Mouse (Mus musculus) kidney, embryonic 15.5 days (tissue): ENCODE measurements at regions not wholly inside any gene's neighbourhood (a gene's known extent, or its start where the extent isn't known, plus 50 kb on each side); places are given as distances from the start of the nearest gene placed in this dataset.

ENCODE experiments used
- ATAC-seq: fragments of 200-750 bp; cut with Nextera tagmentation; replicated peaks from 2 replicates; pipeline ENCODE4 v1.8.0; 2017; ENCODE audit warnings: moderate TSS enrichment; ENCODE audit not compliant: low FRiP score
- H3K27ac ChIP-seq: fragments of 300-500 bp; sonication (generic); 2 replicates; pipeline ENCODE4 v1.5.1; 2015; ENCODE audit warnings: mild to moderate bottlenecking, inconsistent platforms
- H3K27me3 ChIP-seq: fragments of 300-500 bp; sonication (generic); 2 replicates; pipeline ENCODE4 v1.6.1; 2015; ENCODE audit warnings: inconsistent platforms
- H3K36me3 ChIP-seq: fragments of 300-500 bp; sonication (generic); 2 replicates; pipeline ENCODE4 v1.6.1; 2015; ENCODE audit warnings: inconsistent platforms
- H3K4me1 ChIP-seq: fragments of 300-500 bp; sonication (generic); 2 replicates; pipeline ENCODE4 v1.6.1; 2015; ENCODE audit warnings: inconsistent platforms
- H3K4me2 ChIP-seq: fragments of 300-500 bp; sonication (generic); 2 replicates; pipeline ENCODE4 v1.6.1; 2015; ENCODE audit warnings: moderate library complexity, mild to moderate bottlenecking, inconsistent platforms
- H3K4me3 ChIP-seq: fragments of 300-500 bp; sonication (generic); replicated peaks from 2 replicates; pipeline ENCODE4 v1.5.1; 2015; ENCODE audit warnings: mild to moderate bottlenecking, inconsistent platforms
- H3K9ac ChIP-seq: fragments of 300-500 bp; sonication (generic); 2 replicates; pipeline ENCODE4 v1.6.1; 2015; ENCODE audit warnings: mild to moderate bottlenecking, inconsistent platforms
- H3K9me3 ChIP-seq: fragments of 300-500 bp; sonication (generic); replicated peaks from 2 replicates; pipeline ENCODE4 v1.6.1; 2016; ENCODE audit warnings: inconsistent platforms
- WGBS: fragments of 180-500 bp; shearing (Covaris S2); methylation state at CpG from one replicate; pipeline ENCODE4 v1.1.7; 2015; ENCODE audit warnings: mixed read lengths; 5-methylcytosine and 5-hydroxymethylcytosine counted together

- WGBS = 82% methylated on average over 9 of the region's 9 CpGs
- Histone ChIP-seq H3K27ac (no peak overlapping the region), H3K4me1 (0 out of 2 replicates have a peak, but pooled peaks cover 3% of the 10 kb centered on the region), H3K9ac (no peak overlapping the region), H3K36me3 (no peaks in the 10 kb centered on the region), H3K9me3 (no peaks in the 10 kb centered on the region), H3K4me3 (no peak overlapping the region), H3K27me3 (no peaks in the 10 kb centered on the region), H3K4me2 (no peak overlapping the region)
- no peak for ATAC-seq
Measured at GRCm38 (mm10) chr10:66951935-66952334, 144.0 kb upstream of the Jmjd1c start.

- H3K4me3 ChIP-seq = no peak overlapping the region
- H3K4me2 ChIP-seq = no peak overlapping the region
- H3K4me1 ChIP-seq = 0 out of 2 replicates have a peak, but pooled peaks cover 3% of the 10 kb centered on the region
- H3K9ac ChIP-seq = no peak overlapping the region
- no peak for ATAC-seq
- WGBS = 64% methylated on average over 10 of the region's 10 CpGs
- H3K9me3 ChIP-seq = no peaks in the 10 kb centered on the region
- H3K27ac ChIP-seq = no peak overlapping the region
- H3K27me3 ChIP-seq = no peaks in the 10 kb centered on the region
- no peaks in the 10 kb centered on the region for H3K36me3 ChIP-seq
Measured at GRCm38 (mm10) chr10:66953248-66953975, 142.5 kb upstream of the Jmjd1c start.

- Histone ChIP-seq H3K36me3 (no peaks in the 10 kb centered on the region), H3K9me3 (no peaks in the 10 kb centered on the region), H3K27ac (no peak overlapping the region), H3K4me3 (no peak overlapping the region), H3K4me2 (no peak overlapping the region), H3K4me1 (0 out of 2 replicates have a peak, but pooled peaks cover 3% of the 10 kb centered on the region), H3K9ac (no peak overlapping the region), H3K27me3 (no peaks in the 10 kb centered on the region)
- 72% methylated on average over 4 of the region's 4 CpGs for WGBS
- no peak for ATAC-seq
Measured at GRCm38 (mm10) chr10:66953976-66954505, 141.9 kb upstream of the Jmjd1c start.

- Histone ChIP-seq H3K9ac (no peak overlapping the region), H3K27ac (no peak overlapping the region), H3K4me3 (no peak overlapping the region), H3K4me2 (no peak overlapping the region), H3K9me3 (no peaks in the 10 kb centered on the region), H3K4me1 (0 out of 2 replicates have a peak, but pooled peaks cover 5% of the 10 kb centered on the region), H3K27me3 (no peaks in the 10 kb centered on the region), H3K36me3 (no peaks in the 10 kb centered on the region)
- ATAC-seq = no peak
- WGBS = 35% methylated on average over 5 of the region's 5 CpGs
Measured at GRCm38 (mm10) chr10:66955430-66955829, 140.5 kb upstream of the Jmjd1c start.

- H3K9ac ChIP-seq = no peak overlapping the region
- H3K4me2 ChIP-seq = no peak overlapping the region
- H3K27me3 ChIP-seq = no peaks in the 10 kb centered on the region
- ATAC-seq = no peak
- no peaks in the 10 kb centered on the region for H3K36me3 ChIP-seq
- H3K9me3 ChIP-seq = no peaks in the 10 kb centered on the region
- 0 out of 2 replicates have a peak, but pooled peaks cover 5% of the 10 kb centered on the region for H3K4me1 ChIP-seq
- no peak overlapping the region for H3K27ac ChIP-seq
- WGBS = 85% methylated on average over 4 of the region's 4 CpGs
- H3K4me3 ChIP-seq = no peak overlapping the region
Measured at GRCm38 (mm10) chr10:66956619-66957018, 139.3 kb upstream of the Jmjd1c start.

- Histone ChIP-seq H3K4me2 (no peak overlapping the region), H3K27ac (no peak overlapping the region), H3K9me3 (no peaks in the 10 kb centered on the region), H3K4me1 (0 out of 2 replicates have a peak, but pooled peaks cover 5% of the 10 kb centered on the region), H3K4me3 (no peak overlapping the region), H3K27me3 (no peaks in the 10 kb centered on the region), H3K36me3 (no peaks in the 10 kb centered on the region), H3K9ac (no peak overlapping the region)
- WGBS = 88% methylated on average over 4 of the region's 4 CpGs
- ATAC-seq = no peak
Measured at GRCm38 (mm10) chr10:66957373-66957772, 138.6 kb upstream of the Jmjd1c start.
